Mouse (Mus musculus) forebrain, embryonic 11.5 days (tissue): ENCODE data around the gene Chn2. TPM values are rescaled to one million over a fixed set of nuclear protein-coding genes. Genes with fewer than 3 reads are reported as not detected.
A peak's percentile ranks its signal among the peaks of the same experiment; 100 is the strongest.

Experiments used
- ATAC-seq: fragments of 200-750 bp; cut with Nextera tagmentation; replicated peaks from 2 replicates; pipeline ENCODE4 v1.8.0; 2017; ENCODE audit warnings: moderate TSS enrichment; ENCODE audit not compliant: low FRiP score
- DNase-seq: peaks from one replicate; pipeline ENCODE4 v3.0.0-alpha.2; 2017; ENCODE audit warnings: low spot score
- H3K27ac ChIP-seq: fragments of 300-500 bp; sonication (generic); 2 replicates; pipeline ENCODE4 v1.5.1; 2014; ENCODE audit warnings: low read depth, low read length
- H3K27me3 ChIP-seq: fragments of 300-500 bp; sonication (generic); 2 replicates; pipeline ENCODE4 v1.6.1; 2014; ENCODE audit warnings: mild to moderate bottlenecking, low read length, mixed read lengths; ENCODE audit not compliant: control insufficient read depth, insufficient read depth
- H3K36me3 ChIP-seq: fragments of 300-500 bp; sonication (generic); 2 replicates; pipeline ENCODE4 v1.6.1; 2014; ENCODE audit warnings: mild to moderate bottlenecking, low read length, moderate library complexity, mixed read lengths; ENCODE audit not compliant: control insufficient read depth, insufficient read depth
- H3K4me1 ChIP-seq: fragments of 300-500 bp; sonication (generic); replicated peaks from 2 replicates; pipeline ENCODE4 v1.6.1; 2014; ENCODE audit warnings: low read length, mixed read lengths; ENCODE audit not compliant: control insufficient read depth, insufficient read depth
- H3K4me2 ChIP-seq: fragments of 300-500 bp; sonication (generic); 2 replicates; pipeline ENCODE4 v1.6.1; 2014; ENCODE audit warnings: low read depth, mild to moderate bottlenecking, low read length, moderate library complexity, mixed read lengths; ENCODE audit not compliant: severe bottlenecking
- H3K4me3 ChIP-seq: fragments of 300-500 bp; sonication (generic); 2 replicates; pipeline ENCODE4 v1.5.1; 2014; ENCODE audit warnings: low read depth, low read length
- H3K9ac ChIP-seq: fragments of 300-500 bp; sonication (generic); 2 replicates; pipeline ENCODE4 v1.6.1; 2014; ENCODE audit warnings: low read length
- H3K9me3 ChIP-seq: fragments of 300-500 bp; sonication (generic); 2 replicates; pipeline ENCODE4 v1.6.1; 2016; ENCODE audit warnings: low read length, mixed read lengths; ENCODE audit not compliant: control insufficient read depth
- WGBS: fragments of 180-500 bp; shearing (Covaris S2); extraction: QIAGEN DNeasy Blood & Tissue Kit; methylation state at CpG from one replicate; pipeline ENCODE4 v1.1.7; 2014; 5-methylcytosine and 5-hydroxymethylcytosine counted together
- polyA plus RNA-seq: library from polyadenylated mRNA; unstranded; fragments of >200 nt; fragmentation: Nextera tagmentation; extraction: Ambion mirVana; gene quantifications from 2 replicates; pipeline ENCODE4 v1.2.1, GENCODE M21; 2014

The Chn2 gene
- polyA plus RNA-seq, 1 experiment from 2014 or later = 20.3 TPM

DNA sequence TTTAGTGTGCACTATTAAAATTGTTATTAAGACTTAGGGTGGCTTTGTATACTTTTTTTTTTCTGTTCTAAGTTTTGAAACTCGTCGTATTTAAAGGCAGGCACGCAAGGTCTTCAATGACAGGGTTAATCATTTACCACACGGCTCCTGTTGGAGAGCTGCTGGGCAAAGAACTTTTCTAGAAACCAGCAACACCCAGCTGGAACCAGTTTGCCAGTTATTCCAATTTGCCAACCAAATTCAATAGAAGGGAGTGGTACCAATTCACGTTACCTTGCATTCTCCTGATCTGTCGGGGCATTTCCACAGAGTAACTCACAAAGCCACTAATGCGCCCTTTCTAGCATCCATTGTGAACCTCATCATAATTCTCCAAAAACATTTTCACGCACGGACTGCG lies 290.8 kb downstream of the Chn2 start:
- H3K27me3 ChIP-seq = peaks cover 27% of the 10 kb centered on the region
- 45% methylated on average over 10 of the region's 10 CpGs for WGBS
- no peak overlapping the region for H3K4me2 ChIP-seq

DNA sequence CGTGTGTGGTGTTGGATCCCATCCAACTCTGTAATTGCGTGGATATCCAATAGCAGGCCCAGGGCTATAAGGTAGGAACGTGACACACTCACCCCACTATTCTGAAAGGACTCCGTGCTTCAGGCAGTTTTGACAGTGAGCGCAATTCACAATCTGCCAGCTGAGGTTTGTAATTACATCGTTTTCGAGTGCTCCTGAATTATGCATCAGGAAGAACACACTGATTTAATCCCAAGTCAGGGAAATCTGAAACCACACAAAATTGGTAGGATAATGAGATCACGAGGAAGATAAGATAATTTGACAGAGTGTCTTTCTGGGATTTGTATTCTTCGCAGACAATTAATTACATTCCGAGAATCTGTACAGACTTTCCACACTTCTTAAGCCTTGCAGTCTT lies 292.4 kb downstream of the Chn2 start:
- H3K4me3 ChIP-seq = no peak overlapping the region
- H3K4me1 ChIP-seq = peaks cover 10% of the 10 kb centered on the region; the same call in 1 of the 2 replicates
- H3K27ac ChIP-seq = 0 out of 2 replicates have a peak overlapping the region, but pooled peaks have one; percentile 57
- no peak overlapping the region; the same call in 1 of the 2 replicates for H3K4me2 ChIP-seq
- ATAC-seq = peak; percentile 77
- no peak overlapping the region for H3K9ac ChIP-seq
- WGBS = 31% methylated on average over 10 of the region's 10 CpGs
- peaks cover 17% of the 10 kb centered on the region for H3K27me3 ChIP-seq
- no peaks in the 10 kb centered on the region for H3K36me3 ChIP-seq
- no peak for DNase-seq
- no peaks in the 10 kb centered on the region for H3K9me3 ChIP-seq

More for the DNA sequence above, 290.8 kb downstream of the Chn2 start:
- DNase-seq (no peak), ATAC-seq (no peak)
- Histone ChIP-seq H3K4me3 (no peak overlapping the region), H3K36me3 (no peaks in the 10 kb centered on the region), H3K9me3 (no peaks in the 10 kb centered on the region), H3K9ac (no peak overlapping the region), H3K27ac (no peak overlapping the region), H3K4me1 (peaks cover 10% of the 10 kb centered on the region; the same call in 1 of the 2 replicates)

- no peak overlapping the region for H3K9ac ChIP-seq
- H3K4me2 ChIP-seq = no peak overlapping the region
- H3K27ac ChIP-seq = peak overlapping the region; percentile 57; the same call in 1 of the 2 replicates
- DNase-seq (no peak), ATAC-seq (peak; percentile 60)
- H3K4me3 ChIP-seq = no peak overlapping the region
- H3K4me1 ChIP-seq = peaks cover 10% of the 10 kb centered on the region; the same call in 1 of the 2 replicates
- no peaks in the 10 kb centered on the region for H3K36me3 ChIP-seq
- 49% methylated on average over 8 of the region's 8 CpGs for WGBS
- no peaks in the 10 kb centered on the region for H3K9me3 ChIP-seq
- peaks cover 13% of the 10 kb centered on the region for H3K27me3 ChIP-seq
Observed at GRCm38 (mm10) chr6:54332203-54332602, 292.8 kb downstream of the Chn2 start.

DNA sequence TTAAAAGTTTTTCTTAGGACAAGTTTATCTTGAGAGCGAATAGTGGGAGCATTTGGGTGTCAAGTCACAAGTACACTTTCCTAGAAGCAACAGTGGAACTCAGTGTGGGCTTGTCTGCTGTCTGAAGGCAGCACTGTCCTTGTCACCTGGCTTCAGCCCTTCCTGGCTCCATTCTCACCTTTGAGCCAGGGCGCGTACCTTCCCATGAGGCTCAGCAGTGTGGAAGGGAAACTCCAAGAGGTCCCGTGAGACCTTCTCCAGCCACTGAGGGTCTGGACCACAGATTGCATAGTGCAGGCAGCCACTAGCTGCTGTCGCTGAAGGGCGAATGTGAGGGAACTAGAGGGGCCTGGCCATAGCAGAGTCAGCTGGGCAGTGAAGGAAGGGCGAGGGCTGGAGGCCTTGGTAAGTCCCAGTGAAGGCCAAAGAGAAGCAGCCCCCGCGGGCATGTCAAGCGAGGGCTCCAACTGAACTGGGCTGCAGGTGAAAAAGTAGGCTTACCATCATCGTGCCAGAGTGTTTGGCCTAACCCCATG lies 293.8 kb downstream of the Chn2 start:
- ATAC-seq (no peak), DNase-seq (no peak)
- WGBS = 39% methylated on average over 11 of the region's 11 CpGs
- Histone ChIP-seq H3K27me3 (peaks cover 3% of the 10 kb centered on the region; the same call in 1 of the 2 replicates), H3K4me1 (peaks cover 8% of the 10 kb centered on the region; the same call in 1 of the 2 replicates), H3K27ac (no peak overlapping the region), H3K4me2 (no peak overlapping the region), H3K9ac (no peak overlapping the region), H3K9me3 (no peaks in the 10 kb centered on the region), H3K4me3 (no peak overlapping the region), H3K36me3 (no peaks in the 10 kb centered on the region)

DNA sequence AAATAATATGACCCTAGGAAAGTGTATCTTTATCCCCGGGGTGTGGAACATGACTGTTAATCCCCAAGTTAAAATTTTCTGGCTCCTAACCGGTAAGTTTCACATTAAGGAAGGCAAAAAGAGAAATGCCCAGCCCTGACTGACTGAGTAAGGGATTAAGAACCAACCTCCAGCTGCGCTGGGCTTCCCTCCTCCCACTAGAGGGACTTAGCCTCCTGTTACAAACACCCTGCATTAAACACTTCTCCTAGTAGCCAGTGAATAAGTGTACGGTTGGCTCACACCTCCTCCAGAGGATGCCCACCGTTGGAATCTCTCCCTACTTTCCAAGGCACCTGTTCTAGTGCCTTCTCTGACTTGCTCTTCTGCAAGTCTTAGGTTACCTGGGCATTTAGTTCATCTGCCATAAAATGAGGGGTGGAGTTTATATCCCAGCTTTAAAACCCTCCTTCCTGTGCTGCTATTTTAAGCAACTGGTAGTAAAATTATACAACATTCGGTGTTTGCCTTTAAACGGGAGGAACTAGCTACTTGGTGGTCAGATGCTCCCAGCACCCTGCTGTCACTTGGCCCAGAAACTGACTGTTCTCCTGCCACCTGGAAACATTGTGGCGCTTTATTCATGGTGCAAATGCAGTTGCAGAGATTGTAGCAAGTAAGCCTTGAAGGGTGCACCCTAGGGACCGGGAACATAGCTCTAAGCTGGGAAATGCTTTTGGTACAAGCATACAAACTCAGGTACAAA lies 294.5 kb downstream of the Chn2 start:
- DNase-seq = no peak
- Histone ChIP-seq H3K9ac (no peak overlapping the region), H3K4me1 (peaks cover 8% of the 10 kb centered on the region; the same call in 1 of the 2 replicates), H3K27ac (no peak overlapping the region), H3K4me2 (no peak overlapping the region), H3K9me3 (no peaks in the 10 kb centered on the region), H3K36me3 (no peaks in the 10 kb centered on the region), H3K27me3 (no peaks in the 10 kb centered on the region), H3K4me3 (no peak overlapping the region)
- ATAC-seq = no peak
- 33% methylated on average over 9 of the region's 9 CpGs for WGBS

DNA sequence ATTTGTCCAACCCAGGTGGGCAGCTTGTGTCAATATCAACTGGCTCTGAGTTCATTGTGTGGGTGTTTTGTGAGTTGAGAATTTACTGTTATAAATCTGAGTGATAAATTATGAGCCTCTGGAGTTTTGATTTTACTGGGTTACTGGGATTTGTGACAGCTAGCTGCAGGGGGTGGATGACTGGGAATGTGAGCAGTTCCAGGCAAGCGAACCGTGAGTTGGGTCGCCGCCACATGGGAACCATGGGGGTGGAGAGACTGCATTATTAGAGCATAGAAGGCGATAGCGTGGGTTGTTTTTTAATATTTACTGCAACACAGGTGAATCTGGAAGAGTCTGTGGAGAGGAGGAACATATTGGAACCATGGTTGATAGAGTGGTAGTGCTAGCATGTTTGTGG lies 298.0 kb downstream of the Chn2 start:
- DNase-seq (no peak), ATAC-seq (no peak)
- 89% methylated on average over 6 of the region's 6 CpGs for WGBS
- Histone ChIP-seq H3K4me1 (peaks cover 6% of the 10 kb centered on the region; the same call in 1 of the 2 replicates), H3K27ac (no peak overlapping the region), H3K4me3 (no peak overlapping the region), H3K36me3 (no peaks in the 10 kb centered on the region), H3K9ac (no peak overlapping the region), H3K9me3 (no peaks in the 10 kb centered on the region), H3K27me3 (no peaks in the 10 kb centered on the region), H3K4me2 (no peak overlapping the region)

DNA sequence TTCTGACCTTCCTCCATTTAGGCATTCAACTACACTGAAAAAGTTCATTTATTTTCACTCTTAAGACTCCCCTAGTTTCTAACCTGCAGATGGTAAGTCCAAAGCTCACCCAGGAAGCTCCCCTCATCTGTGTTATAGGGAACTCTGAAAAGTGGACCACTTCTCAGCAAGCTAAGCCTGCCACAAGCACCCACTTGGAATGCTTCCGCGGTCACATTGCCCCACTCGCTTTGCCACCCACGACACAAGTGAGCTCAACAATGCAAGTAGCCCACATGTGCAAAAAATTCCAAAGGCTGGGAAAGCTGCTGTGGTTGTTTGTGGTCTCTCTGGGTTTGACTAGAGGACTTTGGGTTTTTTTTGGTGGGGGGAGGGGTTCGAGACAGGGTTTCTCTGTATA lies 301.8 kb downstream of the Chn2 start:
- no peak overlapping the region for H3K4me2 ChIP-seq
- no peaks in the 10 kb centered on the region for H3K27me3 ChIP-seq
- no peak overlapping the region for H3K4me3 ChIP-seq
- H3K9me3 ChIP-seq = no peaks in the 10 kb centered on the region
- no peaks in the 10 kb centered on the region for H3K36me3 ChIP-seq
- ATAC-seq (no peak), DNase-seq (no peak)
- no peak overlapping the region for H3K27ac ChIP-seq
- H3K4me1 ChIP-seq = no peaks in the 10 kb centered on the region
- 93% methylated on average over 5 of the region's 5 CpGs for WGBS
- no peak overlapping the region for H3K9ac ChIP-seq

GRCm38 (mm10) chr6:54342223-54342622 lies 302.9 kb downstream of the Chn2 start:
- H3K9me3 ChIP-seq = no peaks in the 10 kb centered on the region
- DNase-seq (no peak), ATAC-seq (no peak)
- no peak overlapping the region for H3K4me2 ChIP-seq
- H3K4me3 ChIP-seq = no peak overlapping the region
- WGBS = 91% methylated on average over 10 of the region's 10 CpGs
- H3K9ac ChIP-seq = no peak overlapping the region
- no peaks in the 10 kb centered on the region for H3K36me3 ChIP-seq
- no peaks in the 10 kb centered on the region for H3K27me3 ChIP-seq
- no peaks in the 10 kb centered on the region for H3K4me1 ChIP-seq
- H3K27ac ChIP-seq = no peak overlapping the region
